Mouse (Mus musculus): Measurements from ENCODE around the gene Trpm8. TPM values are rescaled to one million over a fixed set of nuclear protein-coding genes. Genes with fewer than 3 reads are reported as not detected.

Gene Trpm8
- polyA plus RNA-seq, 1 experiment from 2014 or later: not detected

GRCm38 (mm10) chr1:88303762-88304161 lies 26.3 kb downstream of the Trpm8 start:
- peaks cover 84% of the 10 kb centered on the region for H3K9me3 ChIP-seq (ENCODE audit: control insufficient read depth, low read length)
- H3K9ac ChIP-seq (ENCODE audit: low read length): no peak overlapping the region
- H3K27me3 ChIP-seq (ENCODE audit: control insufficient read depth, insufficient read depth, low read length): no peaks in the 10 kb centered on the region
- DNase-seq (ENCODE audit: low spot score) (no peak), ATAC-seq (replicated peaks; ENCODE audit: low FRiP score) (no peak)
- H3K36me3 ChIP-seq (ENCODE audit: control insufficient read depth, insufficient read depth, low read length): no peaks in the 10 kb centered on the region
- H3K4me1 ChIP-seq (replicated peaks; ENCODE audit: control insufficient read depth, insufficient read depth, low read length): no peaks in the 10 kb centered on the region
- WGBS: 68% methylated on average over 6 of the region's 6 CpGs
- no peak overlapping the region for H3K4me2 ChIP-seq (ENCODE audit: low read depth, low read length, severe bottlenecking)
- H3K27ac ChIP-seq (ENCODE audit: low read depth, low read length): no peak overlapping the region
- H3K4me3 ChIP-seq (ENCODE audit: low read depth, low read length): no peak overlapping the region

- no peaks in the 10 kb centered on the region for H3K27me3 ChIP-seq (ENCODE audit: control insufficient read depth, insufficient read depth, low read length)
- no peak overlapping the region for H3K4me2 ChIP-seq (ENCODE audit: low read depth, low read length, severe bottlenecking)
- H3K9me3 ChIP-seq (ENCODE audit: control insufficient read depth, low read length): peaks cover 83% of the 10 kb centered on the region
- ATAC-seq (replicated peaks; ENCODE audit: low FRiP score): no peak
- no peak for DNase-seq (ENCODE audit: low spot score)
- 63% methylated on average over 8 of the region's 8 CpGs for WGBS
- H3K36me3 ChIP-seq (ENCODE audit: control insufficient read depth, insufficient read depth, low read length): no peaks in the 10 kb centered on the region
- H3K27ac ChIP-seq (ENCODE audit: low read depth, low read length): no peak overlapping the region
- no peaks in the 10 kb centered on the region for H3K4me1 ChIP-seq (replicated peaks; ENCODE audit: control insufficient read depth, insufficient read depth, low read length)
- H3K4me3 ChIP-seq (ENCODE audit: low read depth, low read length): no peak overlapping the region
- H3K9ac ChIP-seq (ENCODE audit: low read length): no peak overlapping the region
These were observed 27.0 kb downstream of the Trpm8 start for GRCm38 (mm10) chr1:88304261-88304985.

- Histone ChIP-seq H3K4me2 (ENCODE audit: low read depth, low read length, severe bottlenecking) (no peak overlapping the region), H3K4me1 (replicated peaks; ENCODE audit: control insufficient read depth, insufficient read depth, low read length) (no peaks in the 10 kb centered on the region), H3K9me3 (ENCODE audit: control insufficient read depth, low read length) (peaks cover 82% of the 10 kb centered on the region), H3K36me3 (ENCODE audit: control insufficient read depth, insufficient read depth, low read length) (no peaks in the 10 kb centered on the region), H3K27me3 (ENCODE audit: control insufficient read depth, insufficient read depth, low read length) (no peaks in the 10 kb centered on the region), H3K9ac (ENCODE audit: low read length) (no peak overlapping the region), H3K4me3 (ENCODE audit: low read depth, low read length) (no peak overlapping the region), H3K27ac (ENCODE audit: low read depth, low read length) (no peak overlapping the region)
- DNase-seq (ENCODE audit: low spot score) (peak; percentile 55), ATAC-seq (replicated peaks; ENCODE audit: low FRiP score) (no peak)
- 52% methylated on average over 6 of the region's 6 CpGs for WGBS
These were observed 27.7 kb downstream of the Trpm8 start for GRCm38 (mm10) chr1:88305018-88305795.

- Histone ChIP-seq H3K9ac (ENCODE audit: low read length) (no peak overlapping the region), H3K4me1 (replicated peaks; ENCODE audit: control insufficient read depth, insufficient read depth, low read length) (no peaks in the 10 kb centered on the region), H3K9me3 (ENCODE audit: control insufficient read depth, low read length) (peaks cover 73% of the 10 kb centered on the region), H3K4me3 (ENCODE audit: low read depth, low read length) (no peak overlapping the region), H3K4me2 (ENCODE audit: low read depth, low read length, severe bottlenecking) (no peak overlapping the region), H3K36me3 (ENCODE audit: control insufficient read depth, insufficient read depth, low read length) (no peaks in the 10 kb centered on the region), H3K27ac (ENCODE audit: low read depth, low read length) (no peak overlapping the region), H3K27me3 (ENCODE audit: control insufficient read depth, insufficient read depth, low read length) (no peaks in the 10 kb centered on the region)
- 59% methylated on average over 1 of the region's 1 CpGs for WGBS
- ATAC-seq (replicated peaks; ENCODE audit: low FRiP score) (0 out of 2 replicates have a peak, but pooled peaks have one; percentile 13), DNase-seq (ENCODE audit: low spot score) (peak; percentile 54)
These were observed 29.1 kb downstream of the Trpm8 start for GRCm38 (mm10) chr1:88306543-88306942.

- H3K4me1 ChIP-seq (replicated peaks; ENCODE audit: control insufficient read depth, insufficient read depth, low read length): no peaks in the 10 kb centered on the region
- no peaks in the 10 kb centered on the region for H3K36me3 ChIP-seq (ENCODE audit: control insufficient read depth, insufficient read depth, low read length)
- ATAC-seq (replicated peaks; ENCODE audit: low FRiP score) (no peak), DNase-seq (ENCODE audit: low spot score) (peak; percentile 47)
- H3K27me3 ChIP-seq (ENCODE audit: control insufficient read depth, insufficient read depth, low read length): no peaks in the 10 kb centered on the region
- 66% methylated on average over 12 of the region's 12 CpGs for WGBS
- H3K4me2 ChIP-seq (ENCODE audit: low read depth, low read length, severe bottlenecking): no peak overlapping the region
- no peak overlapping the region for H3K4me3 ChIP-seq (ENCODE audit: low read depth, low read length)
- H3K9me3 ChIP-seq (ENCODE audit: control insufficient read depth, low read length): peaks cover 67% of the 10 kb centered on the region
- no peak overlapping the region for H3K27ac ChIP-seq (ENCODE audit: low read depth, low read length)
- no peak overlapping the region for H3K9ac ChIP-seq (ENCODE audit: low read length)
These were observed 29.7 kb downstream of the Trpm8 start for GRCm38 (mm10) chr1:88307180-88307579.

- DNase-seq (ENCODE audit: low spot score): peak; percentile 54
These were observed 31.6 kb downstream of the Trpm8 start for GRCm38 (mm10) chr1:88309020-88309419.

GRCm38 (mm10) chr1:88309905-88310304 lies 32.4 kb downstream of the Trpm8 start:
- Histone ChIP-seq H3K9ac (ENCODE audit: low read length) (no peak overlapping the region), H3K9me3 (ENCODE audit: control insufficient read depth, low read length) (peaks cover 46% of the 10 kb centered on the region), H3K4me3 (ENCODE audit: low read depth, low read length) (no peak overlapping the region), H3K27ac (ENCODE audit: low read depth, low read length) (no peak overlapping the region), H3K4me2 (ENCODE audit: low read depth, low read length, severe bottlenecking) (no peak overlapping the region), H3K27me3 (ENCODE audit: control insufficient read depth, insufficient read depth, low read length) (no peaks in the 10 kb centered on the region), H3K36me3 (ENCODE audit: control insufficient read depth, insufficient read depth, low read length) (no peaks in the 10 kb centered on the region), H3K4me1 (replicated peaks; ENCODE audit: control insufficient read depth, insufficient read depth, low read length) (no peaks in the 10 kb centered on the region)
- DNase-seq (ENCODE audit: low spot score): no peak
- 51% methylated on average over 3 of the region's 3 CpGs for WGBS
- ATAC-seq (replicated peaks; ENCODE audit: low FRiP score): no peak; the same call in 1 of the 2 replicates

More at GRCm38 (mm10) chr1:88309020-88309419, 31.6 kb downstream of the Trpm8 start:
- Histone ChIP-seq H3K4me1 (replicated peaks; ENCODE audit: control insufficient read depth, insufficient read depth, low read length) (no peaks in the 10 kb centered on the region), H3K4me2 (ENCODE audit: low read depth, low read length, severe bottlenecking) (no peak overlapping the region), H3K4me3 (ENCODE audit: low read depth, low read length) (no peak overlapping the region), H3K36me3 (ENCODE audit: control insufficient read depth, insufficient read depth, low read length) (no peaks in the 10 kb centered on the region), H3K9me3 (ENCODE audit: control insufficient read depth, low read length) (peaks cover 53% of the 10 kb centered on the region), H3K27me3 (ENCODE audit: control insufficient read depth, insufficient read depth, low read length) (no peaks in the 10 kb centered on the region), H3K9ac (ENCODE audit: low read length) (no peak overlapping the region), H3K27ac (ENCODE audit: low read depth, low read length) (no peak overlapping the region)
- ATAC-seq (replicated peaks; ENCODE audit: low FRiP score): 0 out of 2 replicates have a peak, but pooled peaks have one; percentile 3
- 53% methylated on average over 2 of the region's 2 CpGs for WGBS

GRCm38 (mm10) chr1:88310349-88310748 lies 32.9 kb downstream of the Trpm8 start:
- DNase-seq (ENCODE audit: low spot score): peak; percentile 46
- Histone ChIP-seq H3K9me3 (ENCODE audit: control insufficient read depth, low read length) (peaks cover 42% of the 10 kb centered on the region), H3K9ac (ENCODE audit: low read length) (no peak overlapping the region)

More at GRCm38 (mm10) chr1:88310349-88310748, 32.9 kb downstream of the Trpm8 start:
- Histone ChIP-seq H3K4me1 (replicated peaks; ENCODE audit: control insufficient read depth, insufficient read depth, low read length) (no peaks in the 10 kb centered on the region), H3K4me2 (ENCODE audit: low read depth, low read length, severe bottlenecking) (no peak overlapping the region), H3K36me3 (ENCODE audit: control insufficient read depth, insufficient read depth, low read length) (no peaks in the 10 kb centered on the region), H3K4me3 (ENCODE audit: low read depth, low read length) (no peak overlapping the region), H3K27ac (ENCODE audit: low read depth, low read length) (no peak overlapping the region), H3K27me3 (ENCODE audit: control insufficient read depth, insufficient read depth, low read length) (no peaks in the 10 kb centered on the region)
- 65% methylated on average over 3 of the region's 3 CpGs for WGBS
- ATAC-seq (replicated peaks; ENCODE audit: low FRiP score): no peak

Data from forebrain, embryonic 11.5 days (tissue).